Mouse (Mus musculus) lung, adult 2 months (tissue): ENCODE measurements at regions not wholly inside any gene's neighbourhood (a gene's known extent, or its start where the extent isn't known, plus 50 kb on each side); places are given as distances from the start of the nearest gene placed in this dataset.

Experiments used
- DNase-seq: peaks from one replicate; pipeline ENCODE4 v3.0.0; 2022
- H3K4me1 ChIP-seq: fragments of 200-500 bp; 2 replicates; pipeline ENCODE4 v1.6.1; 2011; ENCODE audit warnings: low read length; ENCODE audit not compliant: control insufficient read depth, insufficient read depth
- H3K4me3 ChIP-seq: fragments of 200-500 bp; replicated peaks from 2 replicates; pipeline ENCODE3; 2011; ENCODE audit warnings: low read depth, mild to moderate bottlenecking, control low read depth, low read length; ENCODE audit errors: extremely low read depth
- CTCF ChIP-seq: fragments of 200-500 bp; IDR thresholded peaks from 2 replicates; pipeline ENCODE4 v1.5.1; 2011; ENCODE audit warnings: mild to moderate bottlenecking, low read length, control low read depth; ENCODE audit not compliant: insufficient read depth
- POLR2A ChIP-seq: fragments of 200-500 bp; IDR thresholded peaks from 2 replicates; pipeline ENCODE4 v1.6.1; 2011; ENCODE audit warnings: low read depth, mild to moderate bottlenecking, control low read depth, low read length, borderline replicate concordance; ENCODE audit errors: extremely low read depth
- WGBS: fragments of 180-500 bp; shearing (Covaris S2); methylation state at CpG from one replicate; pipeline ENCODE4 v1.1.7; 2018; 5-methylcytosine and 5-hydroxymethylcytosine counted together

DNA sequence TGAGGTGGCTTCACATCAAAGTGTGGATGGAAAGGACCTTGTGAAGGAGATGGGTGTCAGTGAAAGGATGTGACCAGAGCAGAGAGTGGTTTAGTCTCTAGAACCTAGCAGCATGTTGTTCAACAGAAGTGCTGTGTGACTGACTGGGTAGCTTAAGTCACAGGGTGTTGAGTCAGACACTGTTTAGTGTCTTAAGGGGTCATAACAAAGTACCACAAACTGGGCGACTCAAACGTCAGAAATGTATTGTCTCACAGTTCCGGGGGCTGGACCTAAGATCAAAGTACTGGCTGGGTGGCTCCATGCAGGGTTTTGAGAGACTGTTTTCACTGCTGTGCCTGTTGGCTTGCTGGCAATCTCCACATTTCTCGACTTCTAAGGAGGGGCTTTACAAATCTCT, 68.1 kb upstream of the Gadd45a start:
- Histone ChIP-seq H3K4me1 (peaks cover 7% of the 10 kb centered on the region), H3K4me3 (no peak overlapping the region)
- DNase-seq = no peak
- WGBS = 33% methylated on average over 4 of the region's 4 CpGs
- TF ChIP-seq POLR2A (no peak), CTCF (no peak)

DNA sequence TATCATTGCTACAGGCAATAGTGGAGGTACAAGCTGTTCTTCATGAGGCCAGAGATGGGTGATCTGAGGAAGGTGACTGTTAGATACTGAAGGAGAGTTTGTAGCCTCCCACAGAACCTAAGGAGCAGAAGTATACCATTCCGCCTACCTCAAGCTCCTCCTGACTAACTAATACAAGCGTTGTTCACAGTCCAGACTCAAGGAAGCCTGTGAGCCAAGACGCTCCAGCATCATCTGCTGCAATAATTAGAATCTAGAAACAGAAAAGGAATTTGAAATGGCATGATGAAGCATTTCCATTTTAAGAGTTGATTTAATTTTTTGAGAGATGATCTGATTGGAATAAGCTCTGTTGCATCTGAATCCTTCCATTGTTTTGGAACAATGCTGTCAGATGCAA, 66.9 kb upstream of the Gadd45a start:
- WGBS = 88% methylated on average over 3 of the region's 3 CpGs
- Histone ChIP-seq H3K4me1 (peaks cover 7% of the 10 kb centered on the region), H3K4me3 (no peak overlapping the region)
- DNase-seq = no peak
- no peak for TF ChIP-seq CTCF
- TF ChIP-seq POLR2A = no peak

- Histone ChIP-seq H3K4me1 (peaks cover 7% of the 10 kb centered on the region), H3K4me3 (no peak overlapping the region)
- TF ChIP-seq POLR2A = no peak
- TF ChIP-seq CTCF = no peak
- WGBS = 9% methylated on average over 11 of the region's 11 CpGs
- DNase-seq = peak; percentile 38
These were observed 65.4 kb upstream of the Gadd45a start for GRCm38 (mm10) chr6:67102541-67103134.

DNA sequence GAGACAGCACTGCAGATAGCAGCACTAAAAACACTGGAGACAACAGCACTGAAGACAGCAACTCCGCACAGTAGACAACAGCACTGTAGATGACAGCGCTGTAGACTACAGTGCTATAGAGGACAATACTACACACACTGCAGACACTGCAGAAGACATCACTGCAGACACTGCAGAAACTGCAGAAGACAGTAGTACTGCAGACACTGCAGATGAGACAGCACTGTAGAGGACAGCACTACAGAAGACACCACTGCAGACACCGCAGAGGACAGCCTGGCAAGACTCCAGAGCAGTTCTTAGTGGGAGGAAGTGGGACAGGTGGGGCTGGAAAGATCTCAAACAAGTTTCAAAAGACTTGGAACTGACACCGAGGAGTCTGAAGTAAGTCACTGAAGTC, 64.8 kb upstream of the Gadd45a start:
- DNase-seq = no peak
- H3K4me1 ChIP-seq = peaks cover 7% of the 10 kb centered on the region
- H3K4me3 ChIP-seq = no peak overlapping the region
- WGBS = 48% methylated on average over 4 of the region's 4 CpGs
- no peak for TF ChIP-seq POLR2A
- TF ChIP-seq CTCF = no peak

DNA sequence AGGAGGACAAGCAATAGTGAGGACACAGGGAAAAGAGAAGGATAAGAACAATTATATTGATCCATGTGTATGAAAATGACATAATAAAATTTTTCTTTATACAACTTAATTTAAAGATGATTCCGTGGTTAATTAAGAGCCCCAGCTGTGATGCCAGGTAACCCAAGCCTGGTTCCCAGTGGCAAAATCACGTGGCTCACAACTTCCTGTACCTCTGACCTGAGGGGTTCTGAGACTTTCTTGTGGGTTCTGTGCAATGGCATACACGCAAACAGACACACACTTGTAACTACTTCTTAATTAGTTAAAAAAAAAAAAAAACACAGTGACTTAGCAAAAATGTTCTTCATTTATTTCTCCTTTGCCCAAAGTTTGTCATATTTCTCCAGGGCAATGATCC, 57.2 kb upstream of the Gadd45a start:
- DNase-seq = no peak
- Histone ChIP-seq H3K4me1 (no peaks in the 10 kb centered on the region), H3K4me3 (no peak overlapping the region)
- WGBS = 70% methylated on average over 3 of the region's 3 CpGs
- TF ChIP-seq POLR2A (no peak), CTCF (no peak)

GRCm38 (mm10) chr6:67093128-67093527, 55.9 kb upstream of the Gadd45a start:
- no peak for DNase-seq
- WGBS = 54% methylated on average over 1 of the region's 1 CpGs
- H3K4me1 ChIP-seq = no peaks in the 10 kb centered on the region
- TF ChIP-seq POLR2A (no peak), CTCF (no peak)
- no peak overlapping the region for H3K4me3 ChIP-seq

- no peak for DNase-seq
- WGBS = 69% methylated on average over 4 of the region's 4 CpGs
- H3K4me3 ChIP-seq = no peak overlapping the region
These were observed 52.9 kb upstream of the Gadd45a start for GRCm38 (mm10) chr6:67090150-67090549.

DNA sequence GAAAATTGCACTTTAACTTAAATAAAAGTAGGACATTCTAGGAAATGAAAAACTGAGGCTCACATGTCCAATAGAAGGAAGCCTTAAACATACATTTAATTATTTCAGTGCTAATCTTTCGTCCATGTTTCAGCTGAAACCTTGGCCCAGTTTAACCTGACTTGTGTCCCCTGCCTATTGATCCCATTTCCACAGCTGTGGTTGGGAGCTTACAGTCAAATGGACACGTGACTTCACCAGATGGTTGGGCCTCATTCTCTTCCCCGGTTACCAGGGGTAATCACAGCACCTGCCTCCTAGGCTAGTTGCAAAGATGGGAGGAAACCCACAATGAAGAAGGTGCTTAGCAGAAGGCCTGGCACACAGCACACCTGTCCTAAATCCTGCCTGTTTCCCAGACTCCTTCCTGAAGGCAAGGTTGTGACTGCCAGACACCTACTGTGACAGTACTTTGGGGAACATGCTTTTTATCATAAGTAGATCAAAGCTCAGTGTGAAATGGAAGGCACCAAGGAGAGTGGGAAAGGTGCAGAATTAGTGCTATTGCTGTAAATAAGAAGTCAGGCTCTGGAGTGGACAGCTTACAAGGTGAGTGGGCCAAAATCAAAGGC, 52.4 kb upstream of the Gadd45a start:
- no peak for TF ChIP-seq POLR2A
- TF ChIP-seq CTCF = no peak
- H3K4me1 ChIP-seq = no peaks in the 10 kb centered on the region
- WGBS = 84% methylated on average over 3 of the region's 3 CpGs
- no peak for DNase-seq
- H3K4me3 ChIP-seq = no peak overlapping the region

More at GRCm38 (mm10) chr6:67090150-67090549, 52.9 kb upstream of the Gadd45a start:
- TF ChIP-seq CTCF (no peak), POLR2A (no peak)
- no peaks in the 10 kb centered on the region for H3K4me1 ChIP-seq

GRCm38 (mm10) chr6:67088741-67089455, 51.6 kb upstream of the Gadd45a start:
- no peaks in the 10 kb centered on the region for H3K4me1 ChIP-seq
- no peak overlapping the region for H3K4me3 ChIP-seq
- no peak for DNase-seq
- WGBS = 79% methylated on average over 21 of the region's 21 CpGs
- no peak for TF ChIP-seq CTCF
- TF ChIP-seq POLR2A = no peak

GRCm38 (mm10) chr6:67087837-67088440, 50.7 kb upstream of the Gadd45a start:
- no peak overlapping the region for H3K4me3 ChIP-seq
- WGBS = 60% methylated on average over 5 of the region's 5 CpGs
- TF ChIP-seq POLR2A (no peak), CTCF (no peak)
- H3K4me1 ChIP-seq = no peaks in the 10 kb centered on the region
- DNase-seq = no peak
